Mouse (Mus musculus) ovary, adult 18-20 months (tissue): Measurements from ENCODE around the gene Magi1.

Experiments
- DNase-seq: peaks from one replicate; pipeline ENCODE4 v3.0.0; 2022; ENCODE audit warnings: low spot score, mixed read lengths

The Magi1 gene

DNA sequence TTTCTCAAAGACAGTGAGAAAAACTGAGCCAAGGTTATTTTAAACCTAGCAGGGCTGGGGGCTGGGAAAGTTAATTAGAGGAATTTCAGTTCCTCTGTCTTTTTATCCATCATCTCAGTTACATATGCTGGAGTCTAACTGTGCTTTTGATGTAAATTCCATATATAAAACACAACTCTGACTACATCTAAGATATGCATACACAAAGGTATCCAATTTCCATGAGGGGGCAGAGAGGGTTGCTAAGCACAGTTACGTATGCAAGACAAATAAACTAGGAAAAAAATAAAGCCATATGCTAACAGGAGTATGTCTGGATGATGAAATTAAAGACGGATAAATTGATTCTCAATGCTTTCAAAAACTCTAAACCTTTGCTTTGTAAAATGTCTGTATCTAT is 315.0 kb downstream of the Magi1 start:
- DNase-seq: no peak

GRCm38 (mm10) chr6:93962757-93963336 is 320.9 kb downstream of the Magi1 start:
- DNase-seq: no peak

DNA sequence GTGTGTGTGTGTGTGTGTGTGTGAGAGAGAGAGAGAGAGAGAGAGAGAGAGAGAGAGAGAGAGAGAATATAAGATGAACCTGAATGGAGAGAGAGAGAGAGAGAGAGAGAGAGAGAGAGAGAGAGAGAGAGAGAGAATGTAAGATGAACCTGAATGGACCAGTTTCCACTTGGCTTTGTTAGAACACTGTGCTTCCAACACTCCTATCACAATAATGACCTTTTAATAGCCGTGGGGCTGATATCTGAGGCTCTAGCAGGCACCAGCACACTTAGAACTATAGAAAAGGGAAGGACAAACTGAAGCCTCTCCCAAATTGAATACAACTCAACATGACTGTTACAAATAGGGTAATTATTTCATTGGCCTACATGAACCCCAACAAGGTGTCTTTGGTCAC is 321.9 kb downstream of the Magi1 start:
- DNase-seq: no peak

DNA sequence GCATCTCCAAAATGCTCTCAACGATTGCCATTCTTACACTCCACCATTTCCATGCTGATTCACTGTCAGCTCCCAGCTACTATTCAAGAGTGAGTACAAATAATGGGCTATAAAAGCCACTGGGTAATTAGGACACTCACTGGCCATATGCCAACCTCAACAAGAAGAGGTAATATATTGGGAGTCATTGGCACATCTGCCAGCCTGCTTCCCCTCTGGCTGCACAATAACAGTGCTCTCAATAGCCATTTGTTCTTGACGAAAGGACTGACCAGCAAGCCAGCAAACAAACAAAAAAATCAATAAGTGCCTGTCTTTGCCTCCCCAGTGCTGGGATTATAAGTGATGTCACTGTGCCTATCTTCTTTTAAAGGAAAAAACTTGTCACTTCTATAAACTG is 326.5 kb downstream of the Magi1 start:
- no peak for DNase-seq

DNA sequence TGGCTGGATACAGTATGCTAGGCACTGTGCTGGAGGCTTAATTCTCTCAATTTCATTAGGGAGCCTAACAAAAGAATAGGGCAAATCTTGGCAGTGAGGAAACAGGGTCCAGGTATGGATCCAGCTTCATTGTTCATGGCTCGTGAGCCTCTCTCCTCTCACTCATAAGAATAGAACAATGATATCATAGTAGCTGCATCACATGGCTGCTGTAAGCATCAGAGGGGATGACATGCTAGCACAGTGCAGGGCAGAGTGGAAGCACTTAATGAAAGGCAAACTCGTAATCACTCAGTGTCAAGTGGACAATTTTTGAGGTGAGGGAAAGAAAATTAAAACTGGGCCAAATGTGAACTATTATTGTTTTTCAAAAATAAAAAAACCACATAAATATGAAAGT is 337.1 kb downstream of the Magi1 start:
- DNase-seq: no peak

GRCm38 (mm10) chr6:93936359-93936758 is 347.4 kb downstream of the Magi1 start:
- DNase-seq: no peak

DNA sequence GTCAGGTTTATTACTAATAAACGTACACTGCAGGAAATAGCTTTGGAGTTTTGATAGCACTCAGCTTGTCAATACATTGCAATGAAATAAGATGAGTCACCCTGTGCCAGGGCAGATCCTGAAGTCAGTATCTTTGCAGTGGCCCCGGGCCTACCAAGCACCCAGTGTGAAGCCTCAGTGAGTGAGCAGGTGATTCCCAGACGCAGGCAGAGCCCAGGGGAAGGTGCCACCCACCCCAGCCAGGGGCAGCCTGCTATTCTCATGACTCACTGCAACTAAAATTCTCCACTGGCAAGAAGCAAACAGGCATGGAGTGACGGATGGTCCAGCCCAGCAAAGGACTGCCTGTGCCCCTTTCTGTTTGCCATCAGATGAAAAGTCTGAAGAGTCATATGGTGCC is 347.9 kb downstream of the Magi1 start:
- no peak for DNase-seq

DNA sequence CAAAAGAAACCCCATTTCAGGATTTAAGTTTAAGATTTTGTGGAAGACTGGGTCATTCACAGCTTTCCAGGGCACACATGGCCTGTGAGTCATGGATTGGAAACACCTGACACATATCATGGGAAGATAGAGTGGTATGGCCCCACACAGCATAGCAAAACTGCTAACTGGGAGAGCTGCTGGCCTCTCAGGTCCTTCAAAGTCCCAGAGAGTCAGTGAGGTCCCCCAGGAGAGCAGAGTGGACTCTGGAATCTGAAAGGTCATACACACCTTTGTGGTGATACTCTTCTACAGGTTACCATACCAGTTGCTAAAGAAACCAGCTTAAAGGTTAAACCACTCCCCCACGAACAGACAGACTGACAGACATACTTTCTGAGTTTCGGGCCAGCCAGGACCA is 349.0 kb downstream of the Magi1 start:
- DNase-seq: no peak

DNA sequence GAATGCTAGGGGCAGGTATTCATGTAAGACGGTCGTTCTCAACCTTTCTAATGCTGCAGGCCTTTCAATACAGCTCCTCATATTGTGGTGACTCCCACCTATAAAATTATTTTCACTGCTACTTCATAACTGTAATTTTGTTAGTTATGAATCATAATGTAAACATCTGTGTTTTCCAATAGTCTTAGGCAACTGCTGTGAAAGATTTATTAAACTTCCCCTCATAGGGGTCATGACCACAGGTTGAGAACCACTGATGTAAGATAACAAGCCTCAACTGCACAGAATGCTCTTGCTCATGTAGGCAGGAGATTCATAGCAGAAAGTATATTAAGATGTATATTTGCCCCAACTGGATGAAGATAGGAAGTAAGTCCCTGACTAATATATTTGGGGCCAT is 359.1 kb downstream of the Magi1 start:
- DNase-seq: no peak

GRCm38 (mm10) chr6:93923972-93924371 is 359.7 kb downstream of the Magi1 start:
- DNase-seq: no peak

DNA sequence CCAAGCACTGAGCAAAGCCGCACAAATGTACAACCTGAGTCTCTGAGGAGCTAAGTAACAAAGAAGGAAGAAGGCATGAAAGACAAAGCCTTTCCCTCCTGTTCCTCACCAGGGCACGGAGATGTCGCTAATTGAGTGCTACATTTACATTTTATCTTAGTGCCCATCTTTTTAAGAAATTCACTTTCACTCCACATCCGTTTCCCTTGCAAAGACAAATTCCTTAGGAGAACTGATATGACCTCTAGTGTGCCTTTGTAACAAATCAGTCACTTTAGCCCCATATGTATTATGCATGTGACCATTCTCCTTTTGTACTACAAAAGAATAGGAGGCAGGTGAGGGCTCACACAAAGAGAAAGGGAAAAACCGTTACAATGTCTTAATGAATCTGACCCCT is 360.4 kb downstream of the Magi1 start:
- DNase-seq: no peak

- DNase-seq: no peak
These were observed 360.8 kb downstream of the Magi1 start for GRCm38 (mm10) chr6:93922931-93923330.

DNA sequence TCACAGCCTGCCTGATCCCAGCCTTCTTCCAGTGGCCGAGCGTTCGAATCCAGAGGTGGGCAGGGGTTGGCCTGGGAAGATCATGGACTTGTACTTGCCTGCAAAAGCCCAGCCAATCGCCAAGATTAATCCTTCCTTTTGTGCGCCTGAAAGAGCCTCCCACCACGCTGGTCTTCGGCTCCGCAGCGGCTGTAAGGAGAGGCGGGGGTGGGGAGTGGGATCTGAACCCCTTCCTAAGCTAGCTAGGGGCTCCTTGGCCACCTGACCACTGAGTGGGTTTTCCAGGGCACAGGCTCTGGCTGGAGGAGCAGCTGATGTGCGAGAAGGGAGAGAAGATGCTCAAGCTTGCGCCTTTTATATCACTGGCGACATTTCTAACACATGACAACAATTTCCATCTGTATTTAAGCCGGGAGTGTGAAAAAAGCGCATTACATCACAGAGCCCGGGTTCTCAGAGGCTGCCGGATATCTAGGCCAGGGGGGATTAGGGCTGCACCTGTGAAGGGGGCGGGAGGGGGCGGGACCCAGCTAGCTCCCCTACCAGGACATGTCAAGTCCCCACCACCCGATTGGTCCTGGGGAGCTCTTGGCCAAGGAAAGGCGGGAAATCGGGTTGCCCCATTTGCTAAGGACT is 370.4 kb downstream of the Magi1 start:
- DNase-seq: no peak

GRCm38 (mm10) chr6:93912582-93913225 is 371.0 kb downstream of the Magi1 start:
- no peak for DNase-seq

- DNase-seq: no peak
These were observed 371.6 kb downstream of the Magi1 start for GRCm38 (mm10) chr6:93912003-93912581.

DNA sequence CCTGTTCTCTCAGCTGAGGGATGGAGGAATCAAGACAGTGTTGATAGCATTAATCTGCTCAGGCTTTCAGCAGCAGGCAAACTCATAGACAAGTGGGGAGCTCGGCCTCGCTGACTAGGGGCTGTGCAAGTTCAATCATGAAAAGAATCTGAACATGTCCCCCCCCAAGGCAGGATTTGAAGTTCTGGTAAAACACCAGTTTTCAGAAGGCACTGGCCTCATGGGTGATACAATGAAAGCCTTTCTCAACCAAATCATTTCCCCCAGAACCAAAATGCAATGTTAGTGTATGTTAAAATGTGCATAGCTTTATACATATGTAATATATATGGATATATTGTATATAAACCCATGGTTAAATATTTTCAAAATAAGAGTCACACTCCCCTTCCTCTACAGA is 372.3 kb downstream of the Magi1 start:
- no peak for DNase-seq

- DNase-seq: no peak
These were observed 373.7 kb downstream of the Magi1 start for GRCm38 (mm10) chr6:93909976-93910375.

GRCm38 (mm10) chr6:93904987-93905386 is 378.7 kb downstream of the Magi1 start:
- DNase-seq: no peak

DNA sequence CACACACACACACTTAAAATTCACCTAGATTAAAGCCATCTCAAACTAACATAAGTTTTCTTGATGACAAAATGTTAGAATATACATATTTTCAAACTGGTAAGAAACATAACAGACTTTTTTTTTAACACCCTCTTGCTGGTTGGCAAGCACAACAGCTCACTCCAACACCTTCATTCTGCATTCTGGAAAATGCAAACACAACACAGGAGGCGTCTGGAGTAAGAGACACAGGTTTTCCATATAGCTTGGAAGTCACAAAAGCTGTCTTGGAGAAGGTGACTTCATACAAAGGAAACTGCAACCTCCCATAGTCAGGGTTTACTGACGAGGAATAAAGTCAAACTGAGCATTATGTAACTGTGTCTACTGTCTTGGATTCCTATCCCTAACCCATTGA is 381.5 kb downstream of the Magi1 start:
- no peak for DNase-seq

DNA sequence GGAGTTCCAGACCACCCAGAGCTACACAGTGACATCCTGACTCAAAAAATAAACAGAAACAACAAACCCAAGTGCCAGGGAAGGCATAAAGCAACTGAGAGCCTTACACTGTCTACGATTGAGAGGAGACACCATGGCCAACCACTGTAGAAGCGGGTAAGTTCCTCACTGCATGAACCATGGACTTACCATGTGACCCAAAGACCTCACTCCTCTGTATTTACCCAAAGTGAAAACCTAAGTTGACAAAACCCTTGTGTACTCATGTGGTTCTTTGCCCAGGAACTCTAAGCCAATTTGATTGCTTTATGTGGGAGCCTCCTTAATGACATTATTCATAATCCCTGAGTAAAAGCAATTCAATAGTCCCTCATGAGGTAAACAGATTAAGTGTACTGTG is 382.3 kb downstream of the Magi1 start:
- no peak for DNase-seq

DNA sequence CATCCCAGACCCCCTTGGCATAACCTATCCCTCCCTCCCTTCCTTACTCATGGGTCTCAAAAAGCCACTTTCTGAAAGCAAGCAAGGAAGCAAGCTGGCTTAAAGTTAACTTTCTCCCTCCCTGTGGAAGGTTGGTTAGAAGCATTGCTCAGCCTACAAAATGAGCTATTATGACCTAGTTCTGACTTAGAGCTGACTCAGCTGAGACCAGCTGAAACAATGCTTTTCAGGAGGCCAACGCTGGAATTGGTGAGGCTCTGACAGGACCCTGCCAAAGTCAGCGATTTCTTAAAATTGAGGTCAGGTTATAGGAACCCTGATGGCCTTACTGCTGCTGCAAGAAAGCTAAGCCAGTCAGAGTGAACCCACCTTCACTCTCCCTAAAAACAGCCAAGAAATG is 386.2 kb downstream of the Magi1 start:
- no peak for DNase-seq

DNA sequence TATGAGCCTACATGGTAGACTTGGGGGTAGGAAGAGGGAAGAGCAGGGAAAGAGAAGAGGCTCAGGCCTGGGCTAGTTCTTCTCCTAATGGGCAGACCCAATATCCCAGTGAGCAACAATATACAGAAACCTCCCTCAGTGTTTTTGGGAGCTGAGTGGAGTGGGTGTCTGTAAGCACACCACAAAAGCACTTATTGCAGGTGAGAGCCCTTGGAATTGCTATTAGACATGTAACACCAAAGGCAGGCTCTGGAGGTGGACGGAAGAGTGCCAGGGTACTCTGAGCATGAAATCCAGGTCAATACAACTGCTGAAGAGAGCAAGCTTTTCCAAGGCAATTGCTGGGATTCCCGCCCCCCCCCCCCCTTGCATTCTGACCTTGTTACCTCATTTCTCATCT is 388.0 kb downstream of the Magi1 start:
- no peak for DNase-seq

DNA sequence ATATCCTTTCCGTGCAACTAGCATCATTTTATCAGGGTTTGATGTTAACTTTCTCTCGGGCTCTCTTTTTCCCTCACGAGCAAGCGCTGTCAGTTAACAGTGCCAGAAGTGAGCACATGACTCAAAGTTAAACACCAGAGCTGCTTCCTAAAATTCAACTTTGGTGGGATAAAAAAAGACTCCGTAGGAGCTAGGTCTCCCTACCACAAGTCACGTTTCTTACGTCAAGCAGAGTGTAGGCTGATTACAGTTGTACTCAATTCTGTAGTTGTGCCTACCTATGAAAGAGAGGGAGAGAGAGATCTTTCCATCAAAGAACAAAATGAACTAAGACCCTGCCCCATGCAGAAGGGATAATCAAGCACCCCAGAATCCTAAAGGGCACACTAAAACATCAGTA is 389.8 kb downstream of the Magi1 start:
- DNase-seq: no peak

- DNase-seq: no peak
These were observed 390.8 kb downstream of the Magi1 start for GRCm38 (mm10) chr6:93892922-93893321.
